Mouse (Mus musculus) thymus, adult 2 months (tissue): ENCODE measurements around the gene Icmt. TPM values are rescaled to one million over a fixed set of nuclear protein-coding genes. Genes with fewer than 3 reads are reported as not detected.

Source experiments
- DNase-seq: peaks from one replicate; pipeline ENCODE4 v3.0.0; 2021
- H3K27ac ChIP-seq: fragments of 200-500 bp; 2 replicates; pipeline ENCODE4 v1.5.1; 2012; ENCODE audit warnings: low read length, control low read depth; ENCODE audit not compliant: control insufficient read depth, insufficient read depth
- H3K27me3 ChIP-seq: fragments of 200-500 bp; 2 replicates; pipeline ENCODE4 v1.6.1; 2012; ENCODE audit warnings: mild to moderate bottlenecking, low read length, moderate library complexity, mixed read lengths; ENCODE audit not compliant: control insufficient read depth, insufficient read depth
- H3K36me3 ChIP-seq: fragments of 200-500 bp; 2 replicates; pipeline ENCODE4 v1.6.1; 2012; ENCODE audit warnings: mild to moderate bottlenecking, low read length, moderate library complexity; ENCODE audit not compliant: control insufficient read depth, insufficient read depth
- H3K4me1 ChIP-seq: fragments of 200-500 bp; replicated peaks from 2 replicates; pipeline ENCODE4 v1.6.1; 2012; ENCODE audit warnings: low read length; ENCODE audit not compliant: control insufficient read depth, insufficient read depth
- H3K4me3 ChIP-seq: fragments of 200-500 bp; 2 replicates; pipeline ENCODE4 v1.5.1; 2012; ENCODE audit warnings: mild to moderate bottlenecking, low read length, control low read depth, moderate library complexity; ENCODE audit not compliant: control insufficient read depth, insufficient read depth
- CTCF ChIP-seq: fragments of 200-500 bp; IDR thresholded peaks from 2 replicates; pipeline ENCODE4 v1.5.1; 2012; ENCODE audit warnings: mild to moderate bottlenecking, control low read depth, low read length, moderate library complexity, borderline replicate concordance; ENCODE audit not compliant: control insufficient read depth, poor library complexity, insufficient read depth; ENCODE audit errors: extremely low read depth
- POLR2A ChIP-seq: fragments of 200-500 bp; IDR thresholded peaks from 2 replicates; pipeline ENCODE4 v1.6.1; 2012; ENCODE audit warnings: mild to moderate bottlenecking, low read length, control low read depth, moderate library complexity; ENCODE audit not compliant: control insufficient read depth, poor library complexity, insufficient read depth; ENCODE audit errors: extremely low read depth
- WGBS: fragments of 180-500 bp; shearing (Covaris S2); methylation state at CpG from one replicate; pipeline ENCODE4 v1.1.7; 2018; 5-methylcytosine and 5-hydroxymethylcytosine counted together
- polyA plus RNA-seq: library from polyadenylated mRNA; depleted of rRNA; stranded (reverse); fragments of >200 nt; gene quantifications from 2 replicates; pipeline ENCODE4 v1.2.3, GENCODE M21; 2012

Icmt gene
- polyA plus RNA-seq, 1 experiment = 42.6 TPM

- TF ChIP-seq CTCF (no peak), POLR2A (no peak)
- Histone ChIP-seq H3K27me3 (no peaks in the 10 kb centered on the region), H3K36me3 (peaks cover 16% of the 10 kb centered on the region; the same call in 1 of the 2 replicates), H3K4me1 (peaks cover 4% of the 10 kb centered on the region), H3K27ac (no peak overlapping the region), H3K4me3 (no peak overlapping the region)
- 98% methylated on average over 10 of the region's 10 CpGs for WGBS
- no peak for DNase-seq
Measured at GRCm38 (mm10) chr4:152303172-152303571, 6.1 kb downstream of the Icmt start.

- H3K36me3 ChIP-seq = peaks cover 16% of the 10 kb centered on the region; the same call in 1 of the 2 replicates
- no peak for DNase-seq
Measured at GRCm38 (mm10) chr4:152304685-152305084, 7.7 kb downstream of the Icmt start.

DNA sequence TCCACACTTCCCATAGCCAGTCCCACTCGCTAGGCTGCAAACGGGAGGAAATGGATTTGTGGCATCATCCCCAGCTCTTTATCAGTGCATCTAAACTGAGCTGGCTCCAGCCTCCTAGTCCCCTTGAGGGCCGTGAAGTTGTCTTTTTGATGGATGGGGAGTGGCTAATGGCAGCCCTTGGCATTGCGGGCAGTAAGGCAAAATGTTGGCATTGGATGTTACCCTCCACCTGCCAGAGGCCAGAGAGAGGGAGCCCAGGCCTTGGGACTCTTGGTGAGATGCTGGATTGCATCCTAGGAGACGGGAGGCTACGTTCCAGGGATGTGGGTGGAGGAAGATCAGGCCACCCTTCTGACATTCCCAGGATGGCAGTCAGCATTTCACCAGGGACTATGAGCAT, 9.0 kb downstream of the Icmt start:
- DNase-seq = no peak
- no peak overlapping the region for H3K4me3 ChIP-seq
- peaks cover 11% of the 10 kb centered on the region; the same call in 1 of the 2 replicates for H3K36me3 ChIP-seq
- no peaks in the 10 kb centered on the region for H3K4me1 ChIP-seq
- 94% methylated on average over 6 of the region's 6 CpGs for WGBS
- no peak overlapping the region for H3K27ac ChIP-seq
- no peaks in the 10 kb centered on the region for H3K27me3 ChIP-seq
- no peak for TF ChIP-seq CTCF
- no peak; the same call in 1 of the 2 replicates for TF ChIP-seq POLR2A

More at GRCm38 (mm10) chr4:152304685-152305084, 7.7 kb downstream of the Icmt start:
- whole genome bisulfite sequencing = 98% methylated on average over 6 of the region's 6 CpGs
- Histone ChIP-seq H3K4me1 (no peaks in the 10 kb centered on the region), H3K4me3 (no peak overlapping the region), H3K27me3 (no peaks in the 10 kb centered on the region), H3K27ac (no peak overlapping the region)
- no peak for TF ChIP-seq CTCF
- TF ChIP-seq POLR2A = no peak

DNA sequence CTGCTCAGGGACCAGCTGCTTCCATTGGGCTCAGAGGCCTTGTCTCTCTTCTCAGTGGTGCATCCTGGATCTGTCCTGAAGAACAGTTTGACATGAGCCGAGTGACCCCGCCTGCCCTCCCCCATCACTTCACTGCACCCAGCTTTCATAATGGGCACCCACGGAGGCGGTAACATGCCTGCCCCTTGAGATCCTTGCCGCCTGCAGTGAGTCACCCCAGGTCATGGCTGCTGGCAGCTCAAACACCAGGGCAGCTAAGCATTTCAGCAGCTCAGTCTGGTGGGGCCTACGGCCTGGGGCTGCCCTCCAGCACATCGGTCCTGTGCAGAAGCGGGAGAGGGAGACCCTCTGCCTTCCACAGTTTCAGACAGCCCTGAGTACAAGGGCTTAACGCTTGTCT, 10.5 kb downstream of the Icmt start:
- WGBS = 95% methylated on average over 9 of the region's 9 CpGs
- no peak overlapping the region for H3K4me3 ChIP-seq
- TF ChIP-seq CTCF = no peak
- no peak for TF ChIP-seq POLR2A
- no peak for DNase-seq
- no peaks in the 10 kb centered on the region; the same call in 1 of the 2 replicates for H3K27me3 ChIP-seq
- H3K4me1 ChIP-seq = no peaks in the 10 kb centered on the region
- no peak overlapping the region for H3K27ac ChIP-seq
- peaks cover 11% of the 10 kb centered on the region; the same call in 1 of the 2 replicates for H3K36me3 ChIP-seq

GRCm38 (mm10) chr4:152312186-152312585, 15.2 kb downstream of the Icmt start:
- peaks cover 9% of the 10 kb centered on the region for H3K27me3 ChIP-seq
- no peak for DNase-seq
- no peak overlapping the region for H3K27ac ChIP-seq
- TF ChIP-seq CTCF (no peak), POLR2A (no peak)
- H3K4me3 ChIP-seq = no peak overlapping the region
- WGBS = 23% methylated on average over 14 of the region's 14 CpGs
- no peaks in the 10 kb centered on the region for H3K36me3 ChIP-seq
- H3K4me1 ChIP-seq = 0 out of 2 replicates have a peak, but pooled peaks cover 4% of the 10 kb centered on the region

DNA sequence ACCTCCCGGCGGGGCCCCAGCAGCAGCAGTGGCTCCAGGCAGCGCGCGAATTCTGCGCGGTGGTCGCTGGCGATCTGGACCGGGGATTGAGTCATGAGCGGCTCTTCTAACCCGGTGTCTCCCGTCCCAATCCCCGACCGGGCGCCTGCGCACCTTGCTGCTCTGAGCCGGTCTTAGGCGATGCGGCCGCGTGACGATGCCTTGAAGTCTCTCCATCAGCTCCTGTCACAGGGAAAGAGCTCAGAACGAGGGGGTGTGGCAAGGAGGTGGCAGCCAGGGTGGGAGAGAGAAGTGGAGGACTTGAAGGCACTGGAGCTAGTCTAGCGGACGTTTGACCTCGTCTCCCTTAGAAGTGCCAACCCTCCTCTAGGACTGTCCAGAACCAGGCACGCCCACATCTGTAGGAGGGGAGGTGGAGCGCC, 16.2 kb downstream of the Icmt start:
- 0 out of 2 replicates have a peak, but pooled peaks cover 4% of the 10 kb centered on the region for H3K4me1 ChIP-seq
- no peak for TF ChIP-seq CTCF
- TF ChIP-seq POLR2A = no peak
- no peak overlapping the region for H3K27ac ChIP-seq
- DNase-seq = no peak
- H3K4me3 ChIP-seq = no peak overlapping the region
- H3K36me3 ChIP-seq = no peaks in the 10 kb centered on the region
- under 1% methylated on average over 29 of the region's 29 CpGs for WGBS
- H3K27me3 ChIP-seq = peaks cover 9% of the 10 kb centered on the region

DNA sequence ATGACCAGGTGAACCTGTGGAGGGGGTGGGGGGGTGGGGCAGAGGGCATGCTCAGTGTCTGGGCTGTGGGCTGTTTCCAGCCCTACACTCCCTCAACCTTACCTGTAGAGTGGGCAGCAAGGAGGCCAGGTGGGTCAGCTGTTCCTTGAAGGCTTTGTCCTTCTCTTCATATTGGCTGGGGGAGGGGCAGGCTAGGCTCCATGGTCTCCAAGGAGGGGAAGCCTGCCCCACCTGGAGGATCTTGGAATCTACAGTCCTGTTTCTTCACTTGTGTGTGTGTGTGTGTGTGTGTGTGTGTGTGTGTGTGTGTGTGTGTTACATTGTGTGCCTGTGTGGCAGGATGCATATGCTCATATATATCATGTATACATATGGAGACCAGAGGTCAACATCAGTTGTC, 16.9 kb downstream of the Icmt start:
- Histone ChIP-seq H3K4me3 (no peak overlapping the region), H3K36me3 (no peaks in the 10 kb centered on the region), H3K27me3 (peaks cover 9% of the 10 kb centered on the region), H3K4me1 (0 out of 2 replicates have a peak, but pooled peaks cover 4% of the 10 kb centered on the region), H3K27ac (no peak overlapping the region)
- TF ChIP-seq CTCF (no peak), POLR2A (no peak)
- no peak for DNase-seq
